Mouse (Mus musculus): Measurements from ENCODE around the gene Ppp5c.

DNA sequence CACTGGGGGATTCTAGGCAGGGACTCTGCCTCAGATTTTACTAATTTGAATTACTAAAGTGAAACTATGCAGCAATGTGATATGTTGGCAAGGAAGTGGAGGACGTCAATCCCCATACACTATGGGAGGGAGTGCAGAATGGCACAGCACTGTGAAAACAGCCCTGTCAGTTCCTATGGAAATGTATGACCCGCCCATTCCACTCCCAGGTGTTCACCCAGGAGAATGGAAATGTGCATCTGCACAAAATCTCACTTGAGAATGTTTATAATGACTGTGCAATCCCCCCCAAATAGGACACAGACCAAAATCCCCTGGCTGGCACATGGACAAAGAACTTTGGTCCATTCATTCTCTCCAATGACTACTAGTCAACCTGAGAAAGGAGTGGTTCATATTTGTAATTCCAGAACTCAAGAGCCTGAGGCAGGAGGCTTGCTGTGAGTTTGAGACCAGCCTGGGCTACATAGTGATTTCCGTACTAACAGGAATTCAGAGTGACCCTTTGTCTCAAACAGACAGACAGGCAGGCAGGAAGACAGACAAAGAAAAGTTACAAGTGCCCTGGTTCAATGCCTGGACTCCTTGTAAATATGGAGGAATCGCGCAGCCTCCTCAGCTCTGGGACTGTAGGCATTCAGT, 19.4 kb upstream of the Ppp5c start:
- TF ChIP-seq CTCF (conservative IDR thresholded peaks at IDR 0.05; ENCODE audit: low read length) (no peak), POU5F1 (IDR thresholded peaks at IDR 0.05; ENCODE audit: borderline replicate concordance, low read length) (no peak)
